Mouse (Mus musculus) right cerebral cortex, postnatal 36 days (tissue): ENCODE data around the gene Dlg2.

Experiments used
- DNase-seq, 2 experiments: peaks; one replicate each; pipeline ENCODE4 v3.0.0; 2022; ENCODE audit warnings: low spot score in 2 of 2, mixed read lengths in 1 of 2

Dlg2 gene

GRCm38 (mm10) chr7:92455927-92456326 lies 1979.5 kb downstream of the Dlg2 start:
- no peak for DNase-seq

- DNase-seq, result no peak
Observed at GRCm38 (mm10) chr7:92457791-92458190, 1981.3 kb downstream of the Dlg2 start.

- no peak for DNase-seq
Observed at GRCm38 (mm10) chr7:92458308-92458707, 1981.8 kb downstream of the Dlg2 start.

- DNase-seq, result no peak
Observed at GRCm38 (mm10) chr7:92460578-92460977, 1984.1 kb downstream of the Dlg2 start.

- DNase-seq, result no peak
Observed at GRCm38 (mm10) chr7:92461256-92461655, 1984.8 kb downstream of the Dlg2 start.

- no peak for DNase-seq
Observed at GRCm38 (mm10) chr7:92463080-92463877, 1986.8 kb downstream of the Dlg2 start.

GRCm38 (mm10) chr7:92464290-92464689 lies 1987.8 kb downstream of the Dlg2 start:
- no peak for DNase-seq

- DNase-seq, result no peak
Observed at GRCm38 (mm10) chr7:92479143-92479542, 2002.7 kb downstream of the Dlg2 start.

- no peak for DNase-seq
Observed at GRCm38 (mm10) chr7:92479748-92480147, 2003.3 kb downstream of the Dlg2 start.

GRCm38 (mm10) chr7:92483346-92483745 lies 2006.9 kb downstream of the Dlg2 start:
- no peak for DNase-seq

- DNase-seq, result no peak
Observed at GRCm38 (mm10) chr7:92485881-92486710, 2009.6 kb downstream of the Dlg2 start.

- no peak for DNase-seq
Observed at GRCm38 (mm10) chr7:92486878-92487277, 2010.4 kb downstream of the Dlg2 start.

GRCm38 (mm10) chr7:92492262-92492661 lies 2015.8 kb downstream of the Dlg2 start:
- no peak for DNase-seq

GRCm38 (mm10) chr7:92493521-92493920 lies 2017.0 kb downstream of the Dlg2 start:
- no peak for DNase-seq
